Mouse (Mus musculus) lung, postnatal 10 days (tissue): ENCODE data around the gene Camkv.
A peak's percentile ranks its signal among the peaks of the same experiment; 100 is the strongest.

Source experiments
- DNase-seq: peaks from one replicate; pipeline ENCODE4 v3.0.0; 2021

Gene Camkv

GRCm38 (mm10) chr9:107963700-107964099, 28.2 kb downstream of the Camkv start:
- peak; percentile 92 for DNase-seq

GRCm38 (mm10) chr9:107964681-107965080, 29.2 kb downstream of the Camkv start:
- DNase-seq: no peak

- DNase-seq: no peak
Observed at GRCm38 (mm10) chr9:107966676-107967075, 31.2 kb downstream of the Camkv start.

GRCm38 (mm10) chr9:107967437-107967836, 32.0 kb downstream of the Camkv start:
- DNase-seq: peak; percentile 48

GRCm38 (mm10) chr9:107968531-107968930, 33.1 kb downstream of the Camkv start:
- no peak for DNase-seq

GRCm38 (mm10) chr9:107970311-107970710, 34.8 kb downstream of the Camkv start:
- no peak for DNase-seq

GRCm38 (mm10) chr9:107971690-107972541, 36.4 kb downstream of the Camkv start:
- peak; percentile 45 for DNase-seq

GRCm38 (mm10) chr9:107974491-107975171, 39.2 kb downstream of the Camkv start:
- DNase-seq: no peak

GRCm38 (mm10) chr9:107975399-107976386, 40.2 kb downstream of the Camkv start, which contains the start of gene Uba7:
TSS of gene Uba7 (plus strand) at chr9:107975505.
- peak; percentile 40 for DNase-seq

- DNase-seq: no peak
Observed at GRCm38 (mm10) chr9:107978815-107979214, 43.3 kb downstream of the Camkv start.

- peak; percentile 72 for DNase-seq
Observed at GRCm38 (mm10) chr9:107981684-107982605, 46.5 kb downstream of the Camkv start.

GRCm38 (mm10) chr9:107982681-107983346, 47.3 kb downstream of the Camkv start, which contains the start of gene Gm20661:
TSS of gene Gm20661 (plus strand) at chr9:107983058.
- peak; percentile 89 for DNase-seq

- DNase-seq: peak; percentile 96
Observed at GRCm38 (mm10) chr9:107983421-107983890, 48.0 kb downstream of the Camkv start.

GRCm38 (mm10) chr9:107984052-107984753, 48.7 kb downstream of the Camkv start:
- peak; percentile 17 for DNase-seq

GRCm38 (mm10) chr9:107984754-107985055, 49.2 kb downstream of the Camkv start:
- no peak for DNase-seq

- DNase-seq: peak; percentile 93
Observed at GRCm38 (mm10) chr9:107985131-107986119, 50.0 kb downstream of the Camkv start, which contains the start of gene Inka1. TSS of gene Inka1 (minus strand) at chr9:107985879.

GRCm38 (mm10) chr9:107986376-107986775, 50.9 kb downstream of the Camkv start:
- peak; percentile 93 for DNase-seq

- no peak for DNase-seq
Observed at GRCm38 (mm10) chr9:107987950-107988349, 52.5 kb downstream of the Camkv start.

GRCm38 (mm10) chr9:107992197-107992596, 56.7 kb downstream of the Camkv start, which contains the start of gene Cdhr4:
TSS of gene Cdhr4 (plus strand) at chr9:107992497.
- DNase-seq: no peak
